Mouse (Mus musculus): ENCODE measurements around the gene Nup93. TPM values are rescaled to one million over a fixed set of nuclear protein-coding genes. Genes with fewer than 3 reads are reported as not detected.
A peak's percentile ranks its signal among the peaks of the same experiment; 100 is the strongest.

Nup93 gene
- polyA plus RNA-seq, 1 experiment from 2014 or later: 110 TPM

DNA sequence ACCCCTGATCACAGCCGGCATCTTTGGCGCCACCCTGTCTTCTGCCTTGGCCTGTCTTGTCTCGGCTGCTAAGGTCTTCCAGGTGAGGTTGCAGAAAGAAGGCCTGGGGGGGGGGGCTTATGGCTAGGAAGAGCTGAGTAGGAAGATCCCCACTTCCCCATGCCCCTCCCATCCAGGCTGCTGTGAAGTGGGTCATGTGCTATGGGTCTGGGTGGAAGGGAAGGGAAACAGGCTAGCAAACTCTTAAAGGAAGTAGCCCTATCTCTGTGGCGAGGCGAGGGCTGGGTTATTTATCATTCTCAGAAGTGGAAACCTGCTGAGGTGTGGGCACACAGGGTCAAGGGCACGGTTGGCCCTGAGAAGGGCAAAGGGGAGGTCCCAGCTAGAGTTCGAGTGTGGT, 126.4 kb downstream of the Nup93 start:
- Histone ChIP-seq H3K27me3 (no peaks in the 10 kb centered on the region), H3K9me3 (no peaks in the 10 kb centered on the region), H3K4me2 (no peak overlapping the region), H3K27ac (no peak overlapping the region), H3K9ac (no peak overlapping the region), H3K4me3 (replicated peaks) (no peak overlapping the region), H3K36me3 (replicated peaks) (no peaks in the 10 kb centered on the region), H3K4me1 (no peaks in the 10 kb centered on the region)
- no peak for ATAC-seq (ENCODE audit: low FRiP score)
- WGBS: 81% methylated on average over 7 of the region's 7 CpGs

DNA sequence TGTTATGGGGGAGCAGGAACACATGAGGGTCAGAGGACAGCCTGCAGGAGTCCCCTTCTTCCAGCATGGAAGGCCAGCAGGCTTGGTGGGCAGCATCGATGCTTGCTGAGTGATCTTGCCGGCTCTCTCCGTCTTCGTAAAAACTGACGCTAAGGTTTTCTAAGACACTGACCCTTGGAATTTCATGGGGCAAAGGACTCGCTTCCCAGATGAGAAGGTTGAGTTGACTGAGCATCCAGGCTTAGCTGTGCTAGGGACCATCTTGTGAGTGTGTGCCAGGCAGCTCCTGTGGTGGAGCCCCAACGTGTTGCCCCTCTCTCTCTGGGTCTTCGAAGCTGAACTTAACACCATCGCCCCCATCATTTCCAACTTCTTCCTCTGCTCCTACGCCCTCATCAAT, 128.3 kb downstream of the Nup93 start:
- ATAC-seq (ENCODE audit: low FRiP score): no peak

DNA sequence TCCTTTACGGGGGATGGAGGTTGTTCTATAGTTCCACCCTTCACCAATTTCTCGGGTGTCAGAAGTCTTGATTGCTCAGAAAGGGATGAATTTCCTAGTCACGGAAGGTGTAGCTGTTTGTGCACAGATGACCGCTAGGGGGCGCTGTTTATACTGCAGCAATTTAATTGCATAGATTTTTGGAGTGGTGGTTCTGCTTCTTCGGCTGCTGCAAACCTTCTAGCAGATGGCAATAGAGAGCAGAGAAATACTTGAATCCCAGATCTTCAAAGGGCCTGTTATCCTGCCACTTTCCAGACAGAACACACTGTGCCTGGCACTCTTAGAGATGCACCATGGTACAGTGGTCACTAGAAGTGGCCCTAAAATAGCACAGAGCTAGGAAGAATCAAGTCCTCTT, 128.9 kb downstream of the Nup93 start:
- Histone ChIP-seq H3K4me3 (replicated peaks) (no peak overlapping the region), H3K4me2 (no peak overlapping the region), H3K4me1 (no peaks in the 10 kb centered on the region), H3K36me3 (replicated peaks) (no peaks in the 10 kb centered on the region), H3K9me3 (no peaks in the 10 kb centered on the region), H3K27me3 (no peaks in the 10 kb centered on the region), H3K27ac (no peak overlapping the region), H3K9ac (no peak overlapping the region)
- 20% methylated on average over 6 of the region's 6 CpGs for WGBS
- ATAC-seq (ENCODE audit: low FRiP score): no peak

More for the DNA sequence above, 128.3 kb downstream of the Nup93 start:
- no peak overlapping the region for H3K4me2 ChIP-seq
- no peaks in the 10 kb centered on the region for H3K9me3 ChIP-seq
- H3K4me3 ChIP-seq (replicated peaks): no peak overlapping the region
- no peak overlapping the region for H3K27ac ChIP-seq
- H3K27me3 ChIP-seq: no peaks in the 10 kb centered on the region
- H3K9ac ChIP-seq: no peak overlapping the region
- WGBS: 91% methylated on average over 10 of the region's 10 CpGs
- no peaks in the 10 kb centered on the region for H3K4me1 ChIP-seq
- no peaks in the 10 kb centered on the region for H3K36me3 ChIP-seq (replicated peaks)

DNA sequence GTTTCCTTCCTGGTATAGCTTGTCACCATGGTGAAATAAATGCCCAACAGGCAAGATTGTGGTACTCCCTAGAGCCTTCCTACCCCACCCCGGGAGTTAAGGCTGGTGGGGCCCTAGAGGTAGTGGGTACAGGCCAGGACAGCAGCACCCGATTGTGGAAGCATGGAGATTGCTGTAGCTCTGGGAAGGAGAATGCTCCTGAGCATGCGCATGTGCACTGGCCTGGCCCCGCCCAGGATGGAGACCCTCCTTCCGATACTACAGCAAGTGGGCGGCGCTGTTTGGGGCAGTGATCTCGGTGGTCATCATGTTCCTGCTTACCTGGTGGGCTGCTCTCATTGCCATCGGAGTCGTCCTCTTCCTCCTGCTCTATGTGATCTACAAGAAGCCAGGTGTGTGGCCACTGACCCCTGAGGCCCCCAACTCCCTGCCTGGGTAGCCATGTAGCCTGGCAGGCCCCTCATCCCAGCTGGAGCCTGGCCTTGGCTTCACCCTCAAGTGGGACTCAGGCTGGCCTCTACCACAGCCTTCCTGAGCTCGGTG, 129.5 kb downstream of the Nup93 start:
- H3K27me3 ChIP-seq: no peaks in the 10 kb centered on the region
- 91% methylated on average over 11 of the region's 11 CpGs for WGBS
- no peak overlapping the region for H3K4me2 ChIP-seq
- 0 out of 2 replicates have a peak, but pooled peaks have one; percentile 27 for ATAC-seq (ENCODE audit: low FRiP score)
- no peaks in the 10 kb centered on the region for H3K36me3 ChIP-seq (replicated peaks)
- H3K4me3 ChIP-seq (replicated peaks): no peak overlapping the region
- no peaks in the 10 kb centered on the region for H3K9me3 ChIP-seq
- H3K4me1 ChIP-seq: no peaks in the 10 kb centered on the region
- no peak overlapping the region for H3K27ac ChIP-seq
- H3K9ac ChIP-seq: no peak overlapping the region

DNA sequence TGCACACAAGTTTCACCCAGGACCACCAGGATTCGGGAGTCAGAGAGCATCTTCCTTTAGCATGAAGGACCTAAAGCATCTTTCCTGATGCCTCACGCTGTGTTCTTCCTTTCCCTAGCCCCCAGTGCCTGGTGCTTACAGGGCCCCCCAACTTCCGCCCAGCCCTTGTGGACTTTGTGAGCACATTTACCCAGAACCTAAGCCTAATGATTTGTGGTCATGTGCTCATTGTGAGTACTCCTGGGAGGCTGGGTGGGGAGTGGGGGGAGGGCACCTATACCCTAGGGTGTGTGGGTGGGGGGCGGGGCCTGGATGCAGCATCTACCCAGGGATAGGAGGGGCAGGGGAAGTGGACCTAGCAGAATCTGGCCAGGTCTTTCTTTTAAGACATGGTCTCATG, 131.3 kb downstream of the Nup93 start:
- Histone ChIP-seq H3K4me2 (no peak overlapping the region), H3K4me1 (no peaks in the 10 kb centered on the region), H3K27me3 (no peaks in the 10 kb centered on the region), H3K27ac (no peak overlapping the region), H3K4me3 (replicated peaks) (no peak overlapping the region), H3K9ac (no peak overlapping the region), H3K36me3 (replicated peaks) (no peaks in the 10 kb centered on the region), H3K9me3 (no peaks in the 10 kb centered on the region)
- no peak for ATAC-seq (ENCODE audit: low FRiP score)
- WGBS: 94% methylated on average over 4 of the region's 4 CpGs

DNA sequence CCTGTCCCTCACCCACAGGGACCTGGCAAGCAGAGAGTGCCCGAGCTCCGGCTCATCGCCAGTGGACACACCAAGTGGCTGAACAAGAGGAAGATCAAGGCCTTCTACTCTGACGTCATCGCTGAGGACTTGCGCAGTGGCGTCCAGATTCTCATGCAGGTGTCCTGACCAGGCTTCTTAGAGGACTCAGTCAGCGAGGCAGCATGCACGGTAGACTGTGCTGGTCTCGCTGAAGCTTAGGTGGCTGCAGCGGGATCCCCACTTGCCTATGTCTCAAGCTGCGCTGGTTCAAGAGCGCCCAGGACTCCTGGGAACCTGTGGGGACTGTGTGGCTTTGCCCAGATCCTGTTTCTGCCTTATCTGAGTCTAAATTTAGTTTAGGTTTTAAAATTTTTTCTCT, 131.9 kb downstream of the Nup93 start:
- H3K4me1 ChIP-seq: no peaks in the 10 kb centered on the region
- ATAC-seq (ENCODE audit: low FRiP score): no peak
- WGBS: 94% methylated on average over 13 of the region's 13 CpGs
- no peaks in the 10 kb centered on the region for H3K9me3 ChIP-seq
- no peak overlapping the region for H3K9ac ChIP-seq
- no peak overlapping the region for H3K4me3 ChIP-seq (replicated peaks)
- H3K4me2 ChIP-seq: no peak overlapping the region
- H3K27me3 ChIP-seq: no peaks in the 10 kb centered on the region
- H3K27ac ChIP-seq: no peak overlapping the region
- no peaks in the 10 kb centered on the region for H3K36me3 ChIP-seq (replicated peaks)

DNA sequence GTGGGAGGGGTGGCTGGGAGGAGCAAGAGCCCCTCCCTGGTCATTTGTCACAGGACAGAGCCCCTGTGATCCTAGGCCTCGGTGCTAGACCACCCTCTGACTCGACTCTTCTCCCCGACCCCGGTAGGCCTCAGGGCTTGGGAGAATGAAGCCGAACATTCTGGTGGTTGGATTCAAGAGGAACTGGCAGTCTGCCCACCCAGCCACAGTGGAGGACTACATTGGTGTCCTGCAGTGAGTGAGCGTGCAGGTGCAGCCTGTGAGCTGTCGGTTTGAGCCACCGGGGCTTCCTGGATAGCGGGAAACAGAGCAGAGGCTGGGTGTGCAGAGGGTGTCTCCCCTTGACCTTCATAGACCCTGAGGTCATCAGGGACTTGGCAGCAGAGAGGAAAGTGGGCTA, 134.1 kb downstream of the Nup93 start:
- 77% methylated on average over 9 of the region's 9 CpGs for WGBS
- Histone ChIP-seq H3K9ac (no peak overlapping the region), H3K27ac (no peak overlapping the region), H3K4me3 (replicated peaks) (no peak overlapping the region), H3K36me3 (replicated peaks) (no peaks in the 10 kb centered on the region), H3K9me3 (no peaks in the 10 kb centered on the region), H3K27me3 (no peaks in the 10 kb centered on the region), H3K4me1 (no peaks in the 10 kb centered on the region), H3K4me2 (no peak overlapping the region)
- no peak for ATAC-seq (ENCODE audit: low FRiP score)

DNA sequence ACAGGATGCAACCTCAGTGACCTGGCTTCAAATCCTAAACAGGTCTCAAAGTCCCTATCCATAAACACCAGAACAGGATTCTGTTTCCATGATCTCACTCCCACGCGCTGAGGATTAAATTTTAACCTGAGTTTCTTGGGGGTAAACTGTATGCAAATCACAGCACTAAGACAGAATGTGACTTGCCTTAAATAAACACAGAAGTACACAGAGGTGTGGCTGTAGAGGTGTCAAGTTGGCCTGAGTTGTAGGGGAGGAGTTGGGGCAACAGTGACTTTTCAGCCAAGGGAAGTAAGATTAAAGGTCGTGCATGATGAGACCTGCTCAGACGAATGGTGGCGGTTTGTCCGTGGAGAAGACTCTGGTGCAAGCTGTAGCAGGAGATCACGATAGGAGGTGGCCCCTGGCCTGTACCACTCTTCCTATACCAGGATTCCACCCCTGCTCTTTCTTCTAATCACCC, 139.7 kb downstream of the Nup93 start:
- Histone ChIP-seq H3K4me1 (no peaks in the 10 kb centered on the region), H3K27me3 (no peaks in the 10 kb centered on the region), H3K36me3 (replicated peaks) (no peaks in the 10 kb centered on the region), H3K4me3 (replicated peaks) (no peak overlapping the region), H3K4me2 (no peak overlapping the region), H3K9ac (no peak overlapping the region), H3K9me3 (no peaks in the 10 kb centered on the region), H3K27ac (no peak overlapping the region)
- 94% methylated on average over 7 of the region's 7 CpGs for WGBS
- no peak for ATAC-seq (ENCODE audit: low FRiP score)

DNA sequence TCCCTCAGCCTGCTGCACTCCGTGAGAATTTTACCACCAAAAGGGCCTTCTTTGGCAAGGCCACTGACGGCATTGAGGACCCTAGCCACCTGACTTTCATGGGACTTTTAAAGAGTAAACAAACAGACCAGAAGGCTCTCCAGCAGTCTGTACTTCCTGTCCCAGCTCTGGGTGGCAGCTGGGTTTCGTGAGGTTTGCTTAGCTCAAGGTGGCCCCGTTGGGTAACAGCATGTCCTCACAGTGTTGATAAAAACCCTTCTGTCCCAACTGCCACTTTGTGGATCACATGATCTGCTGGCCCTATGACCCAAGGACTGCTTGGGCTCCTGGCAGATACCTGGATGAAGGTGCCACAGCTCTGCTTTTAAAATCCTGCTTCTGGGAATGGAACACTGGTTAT, 140.2 kb downstream of the Nup93 start:
- Histone ChIP-seq H3K27ac (no peak overlapping the region), H3K4me1 (no peaks in the 10 kb centered on the region), H3K36me3 (replicated peaks) (no peaks in the 10 kb centered on the region), H3K4me3 (replicated peaks) (no peak overlapping the region), H3K27me3 (no peaks in the 10 kb centered on the region), H3K4me2 (no peak overlapping the region), H3K9me3 (no peaks in the 10 kb centered on the region), H3K9ac (no peak overlapping the region)
- no peak for ATAC-seq (ENCODE audit: low FRiP score)
- WGBS: 89% methylated on average over 4 of the region's 4 CpGs

DNA sequence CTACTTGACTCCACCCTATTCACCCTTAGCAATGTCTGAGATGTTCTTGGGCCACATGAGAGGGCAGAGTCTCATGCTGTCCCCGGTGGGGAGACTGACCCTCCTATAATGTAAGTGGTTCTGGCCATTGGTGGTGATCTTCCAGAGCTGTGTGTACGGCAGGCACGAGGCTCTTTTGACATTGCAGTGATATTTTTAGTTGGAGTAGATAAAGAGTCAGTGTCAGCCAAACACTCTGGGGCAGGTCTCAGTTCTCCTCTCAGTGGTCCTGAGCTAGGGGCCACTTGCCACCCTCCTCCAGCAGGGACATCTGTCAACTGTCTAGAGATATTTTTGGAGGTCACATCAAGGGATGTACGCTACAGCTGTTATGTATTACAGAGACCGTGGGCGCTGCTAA, 142.9 kb downstream of the Nup93 start:
- Histone ChIP-seq H3K9me3 (no peaks in the 10 kb centered on the region), H3K27me3 (no peaks in the 10 kb centered on the region), H3K4me3 (replicated peaks) (no peak overlapping the region), H3K4me1 (no peaks in the 10 kb centered on the region), H3K4me2 (no peak overlapping the region), H3K9ac (no peak overlapping the region), H3K36me3 (replicated peaks) (no peaks in the 10 kb centered on the region), H3K27ac (no peak overlapping the region)
- 80% methylated on average over 6 of the region's 6 CpGs for WGBS
- no peak for ATAC-seq (ENCODE audit: low FRiP score)

DNA sequence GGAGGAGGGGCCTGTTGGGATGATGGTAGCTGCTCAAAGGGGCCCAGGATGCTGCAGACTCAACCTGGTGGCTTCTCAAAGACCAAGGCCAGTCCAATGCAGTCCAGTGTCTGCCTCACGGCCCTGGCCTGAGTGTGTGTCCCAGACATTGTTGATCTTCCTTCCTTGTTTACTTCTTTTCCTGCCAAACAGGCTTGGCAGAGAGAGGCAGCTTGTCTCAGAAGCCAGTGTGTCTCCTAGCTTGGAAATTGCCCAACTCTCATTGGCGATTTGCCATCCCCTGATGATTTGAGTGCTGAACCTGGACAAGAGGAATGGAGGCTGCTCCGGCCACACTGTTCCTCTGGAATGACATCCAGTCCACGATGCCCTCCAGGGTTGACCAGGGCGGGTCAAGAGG, 144.2 kb downstream of the Nup93 start:
- Histone ChIP-seq H3K4me3 (replicated peaks) (no peak overlapping the region), H3K4me1 (no peaks in the 10 kb centered on the region), H3K4me2 (no peak overlapping the region), H3K9ac (no peak overlapping the region), H3K36me3 (replicated peaks) (no peaks in the 10 kb centered on the region), H3K9me3 (no peaks in the 10 kb centered on the region), H3K27me3 (no peaks in the 10 kb centered on the region), H3K27ac (no peak overlapping the region)
- no peak for ATAC-seq (ENCODE audit: low FRiP score)
- 70% methylated on average over 5 of the region's 5 CpGs for WGBS

DNA sequence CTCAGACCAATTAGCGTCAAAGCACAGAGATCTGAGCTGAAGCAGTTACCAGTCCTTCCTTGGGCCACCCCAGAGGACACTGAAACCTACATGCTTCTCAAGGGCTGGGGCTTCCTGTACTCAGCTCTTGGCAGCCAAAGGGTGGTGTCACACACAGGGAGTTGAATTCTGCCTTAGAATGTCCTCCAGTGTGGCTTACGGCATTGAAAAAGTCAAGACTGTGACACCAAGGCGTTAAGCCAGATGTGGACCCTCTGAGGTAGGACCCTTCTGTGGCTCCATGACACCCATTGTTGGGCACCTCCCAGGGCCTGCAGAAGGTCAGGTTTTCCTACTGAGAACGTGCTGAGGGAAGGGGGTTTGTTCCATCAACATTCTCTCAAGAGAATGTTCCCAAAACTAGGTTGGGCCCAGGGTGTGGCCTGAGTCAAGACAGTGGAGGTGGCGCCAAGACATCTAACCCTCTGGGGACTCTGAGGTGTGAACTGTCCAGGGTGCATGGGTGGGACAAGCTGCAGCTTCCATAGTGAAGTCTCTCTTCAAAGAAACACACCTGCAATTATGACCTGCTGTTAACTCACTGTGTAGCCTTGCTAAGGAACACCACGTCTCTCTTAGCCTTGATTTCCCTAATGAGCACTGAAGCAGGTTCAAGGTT, 147.5 kb downstream of the Nup93 start:
- no peaks in the 10 kb centered on the region for H3K36me3 ChIP-seq (replicated peaks)
- no peaks in the 10 kb centered on the region for H3K27me3 ChIP-seq
- no peak overlapping the region for H3K9ac ChIP-seq
- WGBS: 87% methylated on average over 6 of the region's 6 CpGs
- H3K9me3 ChIP-seq: no peaks in the 10 kb centered on the region
- H3K4me3 ChIP-seq (replicated peaks): no peak overlapping the region
- no peaks in the 10 kb centered on the region for H3K4me1 ChIP-seq
- ATAC-seq (ENCODE audit: low FRiP score): no peak
- no peak overlapping the region for H3K4me2 ChIP-seq
- no peak overlapping the region for H3K27ac ChIP-seq

DNA sequence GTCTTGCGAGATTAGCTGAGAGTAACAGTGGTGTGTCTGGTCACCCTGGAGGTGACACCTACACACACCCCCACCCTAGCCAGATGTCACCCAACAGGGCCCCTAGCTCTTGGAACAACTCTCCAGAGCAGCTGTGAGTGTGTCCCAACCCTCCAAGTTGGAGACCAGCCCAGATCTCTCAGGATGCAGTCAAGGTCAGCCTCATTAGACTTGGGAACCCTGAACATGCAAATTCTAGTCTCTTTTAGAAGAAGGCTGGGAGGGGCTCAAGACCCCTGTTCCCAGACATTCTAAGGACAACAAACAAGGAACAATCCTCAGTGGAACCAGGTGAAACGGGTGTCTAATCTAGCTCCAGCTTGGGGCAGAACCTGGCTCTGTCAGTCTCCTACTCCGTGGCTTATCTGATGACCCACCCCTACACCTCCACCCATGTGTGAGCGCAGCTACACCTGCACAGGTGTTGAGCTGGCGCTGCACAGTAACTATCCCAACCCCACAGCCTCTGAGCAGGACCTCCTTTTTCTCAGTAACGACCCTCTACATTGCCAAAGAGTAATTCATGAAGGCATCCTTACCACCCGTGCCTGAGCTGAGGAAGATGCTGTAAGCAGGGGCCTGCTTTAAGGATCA, 148.4 kb downstream of the Nup93 start:
- Histone ChIP-seq H3K36me3 (replicated peaks) (no peaks in the 10 kb centered on the region), H3K4me3 (replicated peaks) (no peak overlapping the region), H3K4me2 (no peak overlapping the region), H3K9me3 (no peaks in the 10 kb centered on the region), H3K27ac (no peak overlapping the region), H3K27me3 (no peaks in the 10 kb centered on the region), H3K9ac (no peak overlapping the region), H3K4me1 (no peaks in the 10 kb centered on the region)
- no peak for ATAC-seq (ENCODE audit: low FRiP score)
- 80% methylated on average over 7 of the region's 7 CpGs for WGBS

All from forebrain, embryonic 12.5 days (tissue).